Mouse (Mus musculus) intestine, embryonic 14.5 days (tissue): ENCODE data around the gene Ubac1. TPM values are rescaled to one million over a fixed set of nuclear protein-coding genes. Genes with fewer than 3 reads are reported as not detected.
A peak's percentile ranks its signal among the peaks of the same experiment; 100 is the strongest.

Experiments
- ATAC-seq: fragments of 200-750 bp; cut with Nextera tagmentation; replicated peaks from 2 replicates; pipeline ENCODE4 v1.8.0; 2017; ENCODE audit warnings: low read depth, moderate number of reproducible peaks, moderate TSS enrichment, moderate library complexity; ENCODE audit not compliant: low FRiP score, low TSS enrichment
- DNase-seq: peaks from one replicate; pipeline ENCODE4 v3.0.0-alpha.2; 2018; ENCODE audit warnings: low spot score
- H3K27ac ChIP-seq: fragments of 300-500 bp; sonication (generic); 2 replicates; pipeline ENCODE4 v1.5.1; 2014; ENCODE audit warnings: low read depth, mild to moderate bottlenecking, control low read depth
- H3K27me3 ChIP-seq: fragments of 300-500 bp; sonication (generic); replicated peaks from 2 replicates; pipeline ENCODE4 v1.6.1; 2014; ENCODE audit warnings: low read length, control low read depth; ENCODE audit not compliant: control insufficient read depth, insufficient read depth
- H3K36me3 ChIP-seq: fragments of 300-500 bp; sonication (generic); 2 replicates; pipeline ENCODE4 v1.6.1; 2014; ENCODE audit warnings: low read length, control low read depth; ENCODE audit not compliant: control insufficient read depth, insufficient read depth
- H3K4me1 ChIP-seq: fragments of 300-500 bp; sonication (generic); replicated peaks from 2 replicates; pipeline ENCODE4 v1.6.1; 2014; ENCODE audit warnings: low read length, control low read depth, mixed read lengths; ENCODE audit not compliant: control insufficient read depth, insufficient read depth
- H3K4me2 ChIP-seq: fragments of 300-500 bp; sonication (generic); 2 replicates; pipeline ENCODE4 v1.6.1; 2014; ENCODE audit warnings: low read length
- H3K4me3 ChIP-seq: fragments of 300-500 bp; sonication (generic); 2 replicates; pipeline ENCODE4 v1.5.1; 2014; ENCODE audit warnings: low read depth, low read length, control low read depth, mixed read lengths
- H3K9ac ChIP-seq: fragments of 300-500 bp; sonication (generic); 2 replicates; pipeline ENCODE4 v1.6.1; 2014; ENCODE audit warnings: mild to moderate bottlenecking, low read length
- H3K9me3 ChIP-seq: fragments of 300-500 bp; sonication (generic); 2 replicates; pipeline ENCODE4 v1.6.1; 2016; ENCODE audit warnings: low read length, control low read depth; ENCODE audit not compliant: control insufficient read depth
- WGBS: fragments of 180-500 bp; shearing (Covaris S2); extraction: QIAGEN DNeasy Blood & Tissue Kit; methylation state at CpG from one replicate; pipeline ENCODE4 v1.1.7; 2014; 5-methylcytosine and 5-hydroxymethylcytosine counted together
- polyA plus RNA-seq: library from polyadenylated mRNA; unstranded; fragments of >200 nt; fragmentation: Nextera tagmentation; extraction: Ambion mirVana; gene quantifications from 2 replicates; pipeline ENCODE4 v1.2.1, GENCODE M21; 2014

The Ubac1 gene
- polyA plus RNA-seq, 1 experiment from 2014 or later: 90.3 TPM

GRCm38 (mm10) chr2:26019923-26020322 lies 1.6 kb downstream of the Ubac1 start:
- Histone ChIP-seq H3K9ac (no peak overlapping the region), H3K4me1 (peaks cover 7% of the 10 kb centered on the region), H3K27ac (no peak overlapping the region), H3K9me3 (no peaks in the 10 kb centered on the region), H3K27me3 (no peaks in the 10 kb centered on the region), H3K36me3 (peaks cover 12% of the 10 kb centered on the region), H3K4me2 (no peak overlapping the region), H3K4me3 (0 out of 2 replicates have a peak overlapping the region, but pooled peaks have one; percentile 81)
- no peak for ATAC-seq
- 78% methylated on average over 3 of the region's 3 CpGs for WGBS
- DNase-seq: no peak

GRCm38 (mm10) chr2:26017326-26017725 lies 4.2 kb downstream of the Ubac1 start:
- Histone ChIP-seq H3K27me3 (no peaks in the 10 kb centered on the region), H3K36me3 (peaks cover 37% of the 10 kb centered on the region), H3K9me3 (no peaks in the 10 kb centered on the region), H3K9ac (no peak overlapping the region), H3K27ac (no peak overlapping the region), H3K4me2 (no peak overlapping the region), H3K4me1 (peaks cover 7% of the 10 kb centered on the region), H3K4me3 (no peak overlapping the region)
- DNase-seq (no peak), ATAC-seq (no peak)
- 67% methylated on average over 4 of the region's 4 CpGs for WGBS

DNA sequence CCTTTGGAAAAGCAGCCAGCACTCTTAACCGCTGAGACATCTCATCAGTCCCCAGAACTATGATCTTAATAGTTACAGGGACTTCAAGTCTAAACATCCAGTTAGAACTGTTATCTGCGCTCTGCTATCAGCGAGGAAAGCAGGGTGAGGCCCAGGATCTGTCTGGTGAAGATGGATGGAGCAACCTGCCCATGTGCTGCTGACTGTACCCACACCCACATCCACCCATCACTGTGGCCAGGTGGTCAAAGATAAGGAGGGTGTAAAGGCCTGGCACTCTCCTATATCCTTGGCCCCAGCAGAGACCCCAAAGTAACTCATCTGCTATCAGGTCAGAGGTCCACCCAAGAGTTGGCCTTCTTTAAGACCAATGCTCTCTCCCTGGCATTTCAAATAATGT lies 7.9 kb downstream of the Ubac1 start:
- 92% methylated on average over 3 of the region's 3 CpGs for WGBS
- no peaks in the 10 kb centered on the region for H3K4me1 ChIP-seq
- H3K27me3 ChIP-seq: no peaks in the 10 kb centered on the region
- H3K9ac ChIP-seq: no peak overlapping the region
- ATAC-seq (no peak), DNase-seq (no peak)
- no peaks in the 10 kb centered on the region for H3K9me3 ChIP-seq
- H3K4me2 ChIP-seq: no peak overlapping the region
- H3K27ac ChIP-seq: no peak overlapping the region
- H3K4me3 ChIP-seq: no peak overlapping the region
- H3K36me3 ChIP-seq: peaks cover 73% of the 10 kb centered on the region

DNA sequence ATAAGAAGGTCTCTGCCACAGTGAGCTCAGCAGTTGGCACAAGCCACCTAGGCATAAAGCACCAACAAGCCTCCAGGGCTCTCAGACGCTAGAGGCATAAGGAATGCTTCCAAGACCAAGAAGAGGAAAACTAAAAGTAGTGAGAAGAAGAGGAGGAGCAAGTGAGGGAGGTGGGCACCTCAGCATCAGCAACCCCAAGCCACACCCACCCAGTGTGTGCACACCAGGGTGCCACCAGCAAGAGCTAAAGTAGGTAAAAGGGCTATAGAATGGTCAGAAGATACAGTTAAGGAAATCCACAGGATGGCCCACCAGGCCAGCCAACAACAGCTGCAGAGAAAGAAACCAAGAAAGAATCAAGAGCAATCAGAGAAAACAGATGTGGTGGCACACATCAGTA lies 10.1 kb downstream of the Ubac1 start:
- no peak overlapping the region for H3K4me2 ChIP-seq
- WGBS: 70% methylated on average over 1 of the region's 1 CpGs
- H3K9ac ChIP-seq: no peak overlapping the region
- peaks cover 96% of the 10 kb centered on the region for H3K36me3 ChIP-seq
- no peaks in the 10 kb centered on the region for H3K27me3 ChIP-seq
- H3K4me3 ChIP-seq: no peak overlapping the region
- H3K4me1 ChIP-seq: no peaks in the 10 kb centered on the region
- no peaks in the 10 kb centered on the region for H3K9me3 ChIP-seq
- DNase-seq: no peak
- no peak overlapping the region for H3K27ac ChIP-seq
- no peak for ATAC-seq

DNA sequence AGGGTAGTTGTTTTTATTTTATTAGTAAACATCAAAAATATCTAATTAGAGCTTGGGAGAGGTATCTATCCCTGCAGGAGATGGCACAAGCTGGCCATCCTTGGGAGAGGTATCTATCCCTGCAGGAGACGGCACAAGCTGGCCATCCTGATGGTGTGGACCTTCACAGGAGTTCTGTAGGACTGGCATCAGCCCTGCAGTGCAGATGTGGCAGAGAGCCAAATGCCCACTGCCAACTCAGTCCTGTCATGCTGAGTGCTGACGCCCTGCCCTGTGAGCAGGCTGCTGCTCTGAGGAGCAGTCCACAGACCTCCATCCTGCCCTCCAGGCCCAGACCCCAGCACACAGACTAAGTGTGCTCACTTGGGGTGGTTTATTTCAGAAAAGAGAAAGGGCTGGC lies 19.5 kb downstream of the Ubac1 start:
- Histone ChIP-seq H3K4me2 (no peak overlapping the region), H3K4me3 (no peak overlapping the region), H3K27me3 (no peaks in the 10 kb centered on the region), H3K4me1 (no peaks in the 10 kb centered on the region), H3K36me3 (peaks cover 93% of the 10 kb centered on the region), H3K27ac (no peak overlapping the region), H3K9ac (no peak overlapping the region), H3K9me3 (no peaks in the 10 kb centered on the region)
- WGBS: 90% methylated on average over 2 of the region's 2 CpGs
- DNase-seq (no peak), ATAC-seq (no peak)

- Histone ChIP-seq H3K9me3 (no peaks in the 10 kb centered on the region), H3K4me2 (no peak overlapping the region), H3K9ac (no peak overlapping the region), H3K36me3 (peaks cover 87% of the 10 kb centered on the region), H3K27me3 (no peaks in the 10 kb centered on the region), H3K4me1 (no peaks in the 10 kb centered on the region), H3K27ac (no peak overlapping the region), H3K4me3 (no peak overlapping the region)
- ATAC-seq (no peak), DNase-seq (no peak)
- WGBS: 95% methylated on average over 5 of the region's 5 CpGs
Observed at GRCm38 (mm10) chr2:26001136-26001535, 20.4 kb downstream of the Ubac1 start.

DNA sequence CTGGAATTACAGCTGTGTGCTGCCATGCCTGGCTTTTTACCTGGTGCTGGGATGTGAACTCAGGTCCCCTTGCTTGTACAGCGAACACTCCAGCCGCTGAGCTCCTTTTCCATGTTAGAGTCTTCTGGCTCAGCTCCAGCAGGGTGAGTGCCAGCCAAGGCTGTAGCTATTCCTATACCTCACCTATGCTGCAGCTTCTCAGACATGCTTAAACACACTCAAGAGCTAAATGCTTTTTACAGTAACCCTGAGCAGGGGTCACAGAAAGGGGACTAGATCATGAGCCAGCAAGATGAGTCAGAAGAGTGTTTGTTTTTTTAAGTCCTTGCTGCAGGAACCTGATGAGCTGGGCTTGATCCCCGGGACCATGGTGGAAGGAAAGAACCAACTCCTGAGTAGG lies 23.8 kb downstream of the Ubac1 start:
- WGBS: 98% methylated on average over 3 of the region's 3 CpGs
- Histone ChIP-seq H3K9ac (no peak overlapping the region), H3K36me3 (peaks cover 54% of the 10 kb centered on the region), H3K4me1 (no peaks in the 10 kb centered on the region), H3K4me2 (no peak overlapping the region), H3K9me3 (no peaks in the 10 kb centered on the region), H3K27ac (no peak overlapping the region), H3K4me3 (no peak overlapping the region), H3K27me3 (no peaks in the 10 kb centered on the region)
- DNase-seq: no peak
- ATAC-seq: no peak

DNA sequence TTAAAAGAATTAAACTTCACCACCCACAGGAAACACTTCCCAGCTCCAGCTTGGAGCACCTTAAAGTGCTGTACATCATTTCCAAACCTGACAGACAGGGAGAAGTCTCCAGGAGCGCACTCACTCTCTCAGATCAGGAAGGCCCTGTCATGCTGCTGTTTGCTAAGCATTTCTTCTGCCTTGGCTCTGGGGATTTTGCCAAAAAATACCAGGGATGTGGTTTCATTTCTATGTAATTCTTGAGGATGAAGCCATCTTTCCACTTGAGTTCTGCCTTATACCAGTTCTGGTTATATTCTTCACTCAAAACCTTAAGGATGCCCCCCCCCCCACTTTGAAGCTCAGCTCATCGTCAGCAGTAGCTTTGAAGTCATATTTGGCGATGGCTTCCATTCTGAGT lies 26.8 kb downstream of the Ubac1 start:
- peaks cover 28% of the 10 kb centered on the region for H3K36me3 ChIP-seq
- ATAC-seq (no peak), DNase-seq (no peak)
- no peak overlapping the region for H3K9ac ChIP-seq
- no peak overlapping the region for H3K4me3 ChIP-seq
- H3K27ac ChIP-seq: no peak overlapping the region
- no peaks in the 10 kb centered on the region for H3K9me3 ChIP-seq
- WGBS: 82% methylated on average over 3 of the region's 3 CpGs
- no peak overlapping the region for H3K4me2 ChIP-seq
- H3K27me3 ChIP-seq: no peaks in the 10 kb centered on the region
- H3K4me1 ChIP-seq: no peaks in the 10 kb centered on the region

GRCm38 (mm10) chr2:25992285-25992684 lies 29.3 kb downstream of the Ubac1 start:
- Histone ChIP-seq H3K4me3 (no peak overlapping the region), H3K27me3 (no peaks in the 10 kb centered on the region), H3K9me3 (no peaks in the 10 kb centered on the region), H3K4me2 (no peak overlapping the region), H3K4me1 (no peaks in the 10 kb centered on the region), H3K9ac (no peak overlapping the region), H3K36me3 (peaks cover 6% of the 10 kb centered on the region), H3K27ac (no peak overlapping the region)
- ATAC-seq (no peak), DNase-seq (no peak)
- WGBS: 73% methylated on average over 2 of the region's 2 CpGs
